Mouse (Mus musculus) heart, embryonic 14.5 days (tissue): ENCODE measurements around the gene Morf4l2. TPM values are rescaled to one million over a fixed set of nuclear protein-coding genes. Genes with fewer than 3 reads are reported as not detected.
"Not testable (repeated sequence)": the region's sequence is repeated elsewhere in the genome, so short reads cannot be mapped to it uniquely, and the experiment has no call there.

Source experiments
- ATAC-seq: fragments of 200-750 bp; cut with Nextera tagmentation; 2 replicates; pipeline ENCODE4 v1.8.0; 2017; ENCODE audit warnings: low read depth, moderate TSS enrichment; ENCODE audit not compliant: insufficient number of reproducible peaks, insufficient read depth, low FRiP score
- H3K27ac ChIP-seq, 2 experiments: fragments of 200-500 bp in 1 of 2; fragments of 300-500 bp in 1 of 2; sonication (generic) in 1 of 2; replicated peaks in 1 of 2; 2 replicates each; pipeline ENCODE4 v1.5.1; 2012 to 2014; ENCODE audit warnings: low read depth in 2 of 2, low read length in 2 of 2, control low read depth in 1 of 2, mild to moderate bottlenecking in 1 of 2, mixed read lengths in 1 of 2; ENCODE audit not compliant: control insufficient read depth in 1 of 2, insufficient read depth in 1 of 2
- H3K27me3 ChIP-seq: fragments of 300-500 bp; sonication (generic); 2 replicates; pipeline ENCODE4 v1.6.1; 2014; ENCODE audit warnings: mild to moderate bottlenecking, low read length, control low read depth; ENCODE audit not compliant: control insufficient read depth, insufficient read depth
- H3K36me3 ChIP-seq: fragments of 300-500 bp; sonication (generic); 2 replicates; pipeline ENCODE4 v1.6.1; 2014; ENCODE audit warnings: mild to moderate bottlenecking, control low read depth, low read length, mixed read lengths; ENCODE audit not compliant: control insufficient read depth, insufficient read depth
- H3K4me1 ChIP-seq, 2 experiments: fragments of 200-500 bp in 1 of 2; fragments of 300-500 bp in 1 of 2; sonication (generic) in 1 of 2; 2 replicates each; pipeline ENCODE4 v1.6.1; 2012 to 2014; ENCODE audit warnings: low read length in 2 of 2, control low read depth in 1 of 2, mixed read lengths in 1 of 2; ENCODE audit not compliant: control insufficient read depth in 2 of 2, insufficient read depth in 2 of 2
- H3K4me2 ChIP-seq: fragments of 300-500 bp; sonication (generic); 2 replicates; pipeline ENCODE4 v1.6.1; 2014; ENCODE audit warnings: mild to moderate bottlenecking, low read length
- H3K4me3 ChIP-seq, 2 experiments: fragments of 200-500 bp in 1 of 2; fragments of 300-500 bp in 1 of 2; sonication (generic) in 1 of 2; 2 replicates each; pipeline ENCODE4 v1.5.1; 2012 to 2014; ENCODE audit warnings: low read length in 2 of 2, mild to moderate bottlenecking in 2 of 2, control low read depth in 1 of 2, low read depth in 1 of 2, moderate library complexity in 1 of 2; ENCODE audit not compliant: control insufficient read depth in 1 of 2, insufficient read depth in 1 of 2
- H3K9ac ChIP-seq: fragments of 300-500 bp; sonication (generic); 2 replicates; pipeline ENCODE4 v1.6.1; 2014; ENCODE audit warnings: mild to moderate bottlenecking, low read length
- H3K9me3 ChIP-seq: fragments of 300-500 bp; sonication (generic); 2 replicates; pipeline ENCODE4 v1.6.1; 2016; ENCODE audit warnings: low read length, control low read depth; ENCODE audit not compliant: control insufficient read depth
- WGBS: fragments of 180-500 bp; shearing (Covaris S2); extraction: QIAGEN DNeasy Blood & Tissue Kit; methylation state at CpG from one replicate; pipeline ENCODE4 v1.1.7; 2014; 5-methylcytosine and 5-hydroxymethylcytosine counted together
- polyA plus RNA-seq: library from polyadenylated mRNA; unstranded; fragments of >200 nt; fragmentation: Nextera tagmentation; extraction: Ambion mirVana; gene quantifications from 2 replicates; pipeline ENCODE4 v1.2.1, GENCODE M21; 2014

The Morf4l2 gene
- polyA plus RNA-seq, 1 experiment from 2014 or later = 341 TPM

GRCm38 (mm10) chrX:136692294-136692675, 51.2 kb downstream of the Morf4l2 start:
- Histone ChIP-seq H3K9me3 (no peaks in the 10 kb centered on the region), H3K36me3 (no peaks in the 10 kb centered on the region), H3K4me3 (no peak overlapping the region), H3K27ac (no peak overlapping the region), H3K4me2 (no peak overlapping the region), H3K27me3 (no peaks in the 10 kb centered on the region), H3K4me1 (no peaks in the 10 kb centered on the region), H3K9ac (no peak overlapping the region)
- no peak for ATAC-seq
- 82% methylated on average over 4 of the region's 4 CpGs for WGBS

GRCm38 (mm10) chrX:136691606-136692293, 51.7 kb downstream of the Morf4l2 start:
- not testable (repeated sequence) for H3K4me3 ChIP-seq, H3K27me3 ChIP-seq, H3K27ac ChIP-seq, H3K9me3 ChIP-seq, H3K4me2 ChIP-seq, H3K36me3 ChIP-seq, ATAC-seq, H3K9ac ChIP-seq, H3K4me1 ChIP-seq
- 53% methylated on average over 3 of the region's 3 CpGs for WGBS

Other genes starting within 250 kb of the Morf4l2 start
- not detected in 2 replicates for gene Kir3dl1, start 225.7 kb downstream of the Morf4l2 start, polyA plus RNA-seq
- not detected in 2 replicates for gene Kir3dl2, start 199.6 kb downstream of the Morf4l2 start, polyA plus RNA-seq
- 1.7 and 3.0 TPM in 2 replicates for gene Tceal3, start 152.8 kb downstream of the Morf4l2 start, polyA plus RNA-seq
- 11.3 and 12.0 TPM in 2 replicates for gene Tceal1, start 35.7 kb downstream of the Morf4l2 start, polyA plus RNA-seq
- 0.12 and 0.15 TPM in 2 replicates for gene Glra4, start 36.5 kb upstream of the Morf4l2 start, polyA plus RNA-seq
- 3.6 and 3.8 TPM in 2 replicates for gene Plp1, start 79.0 kb upstream of the Morf4l2 start, polyA plus RNA-seq
- 0.27 and 0.57 TPM in 2 replicates for gene Rab9b, start 125.1 kb upstream of the Morf4l2 start, polyA plus RNA-seq
- not detected in 2 replicates for gene H2bfm, start 183.6 kb upstream of the Morf4l2 start, polyA plus RNA-seq
- 15.0 and 21.0 TPM in 2 replicates for gene Tmsb15b2, start 231.8 kb upstream of the Morf4l2 start, polyA plus RNA-seq
- 0.71 and 2.2 TPM in 2 replicates for gene Tmsb15l, start 233.2 kb upstream of the Morf4l2 start, polyA plus RNA-seq
- 13.7 and 16.2 TPM in 2 replicates for gene Tmsb15b1, start 233.2 kb upstream of the Morf4l2 start, polyA plus RNA-seq
- gene Zcchc18, start 249.5 kb upstream of the Morf4l2 start, polyA plus RNA-seq = 1.5 and 1.8 TPM in 2 replicates